Mouse (Mus musculus) small intestine, adult 2 months (tissue): ENCODE measurements around the gene Zfp566.

ENCODE experiments used
- CTCF ChIP-seq: fragments of 200-500 bp; IDR thresholded peaks from 2 replicates; pipeline ENCODE4 v1.5.1; 2012; ENCODE audit warnings: low read depth, mild to moderate bottlenecking, control low read depth, inconsistent platforms, low read length, moderate library complexity, mixed read lengths; ENCODE audit not compliant: insufficient replicate concordance, insufficient read length; ENCODE audit errors: extremely low read depth
- POLR2A ChIP-seq: fragments of 200-500 bp; IDR thresholded peaks from 2 replicates; pipeline ENCODE4 v1.6.1; 2012; ENCODE audit warnings: low read depth, mild to moderate bottlenecking, control low read depth, inconsistent platforms, low read length, moderate library complexity

- no peak for TF ChIP-seq POLR2A
- no peak for TF ChIP-seq CTCF
Observed at GRCm38 (mm10) chr7:30099297-30099696, 9.0 kb upstream of the Zfp566 start.
